Mouse (Mus musculus) spleen, adult 2 months (tissue): ENCODE data around the gene Cdh18. TPM values are rescaled to one million over a fixed set of nuclear protein-coding genes. Genes with fewer than 3 reads are reported as not detected.

Experiments used
- DNase-seq, 2 experiments: peaks; one replicate each; pipeline versions ENCODE4 v3.0.0 to v3.0.0-alpha.2; 2012 to 2021; ENCODE audit warnings: low spot score in 2 of 2, low read depth in 1 of 2
- H3K27ac ChIP-seq: fragments of 200-500 bp; 2 replicates; pipeline ENCODE4 v1.5.1; 2012; ENCODE audit warnings: low read length, inconsistent platforms; ENCODE audit not compliant: insufficient read depth
- H3K27me3 ChIP-seq: fragments of 200-500 bp; 2 replicates; pipeline ENCODE4 v1.6.1; 2012; ENCODE audit warnings: mild to moderate bottlenecking, moderate library complexity, low read length, inconsistent platforms; ENCODE audit not compliant: control insufficient read depth, insufficient read depth
- H3K36me3 ChIP-seq: fragments of 200-500 bp; 2 replicates; pipeline ENCODE4 v1.6.1; 2012; ENCODE audit warnings: mild to moderate bottlenecking, low read length, inconsistent platforms; ENCODE audit not compliant: control insufficient read depth, insufficient read depth
- H3K4me1 ChIP-seq: fragments of 200-500 bp; 2 replicates; pipeline ENCODE4 v1.6.1; 2011; ENCODE audit warnings: inconsistent platforms; ENCODE audit not compliant: control insufficient read depth, insufficient read depth, insufficient read length
- H3K4me3 ChIP-seq: fragments of 200-500 bp; 2 replicates; pipeline ENCODE4 v1.5.1; 2011; ENCODE audit warnings: mild to moderate bottlenecking, inconsistent platforms; ENCODE audit not compliant: insufficient read depth, insufficient read length; ENCODE audit errors: extremely low read depth
- CTCF ChIP-seq: fragments of 200-500 bp; IDR thresholded peaks from 2 replicates; pipeline ENCODE4 v1.5.1; 2011; ENCODE audit warnings: mild to moderate bottlenecking, inconsistent platforms; ENCODE audit not compliant: insufficient read depth, insufficient read length, insufficient replicate concordance; ENCODE audit errors: extremely low read depth
- POLR2A ChIP-seq: fragments of 200-500 bp; IDR thresholded peaks from 2 replicates; pipeline ENCODE4 v1.6.1; 2011; ENCODE audit warnings: low read depth, low read length, inconsistent platforms
- WGBS: fragments of 180-500 bp; shearing (Covaris S2); methylation state at CpG from one replicate; pipeline ENCODE4 v1.1.7; 2018; 5-methylcytosine and 5-hydroxymethylcytosine counted together
- polyA plus RNA-seq: library from polyadenylated mRNA; depleted of rRNA; stranded (reverse); fragments of >200 nt; gene quantifications from 2 replicates; pipeline ENCODE4 v1.2.3, GENCODE M21; 2012

The Cdh18 gene
- polyA plus RNA-seq, 1 experiment, result not detected

GRCm38 (mm10) chr15:23385816-23386215 lies 837.0 kb downstream of the Cdh18 start:
- H3K27me3 ChIP-seq, result no peaks in the 10 kb centered on the region
- no peaks in the 10 kb centered on the region for H3K36me3 ChIP-seq
- WGBS, result 84% methylated on average over 4 of the region's 4 CpGs
- DNase-seq, result no peak
- no peak overlapping the region for H3K27ac ChIP-seq
- no peak for TF ChIP-seq POLR2A
- no peak for TF ChIP-seq CTCF
- H3K4me1 ChIP-seq, result no peaks in the 10 kb centered on the region
- H3K4me3 ChIP-seq, result no peak overlapping the region

GRCm38 (mm10) chr15:23396646-23397045 lies 847.8 kb downstream of the Cdh18 start:
- H3K4me1 ChIP-seq, result no peaks in the 10 kb centered on the region
- DNase-seq, result no peak
- no peak overlapping the region for H3K4me3 ChIP-seq
- TF ChIP-seq POLR2A, result no peak
- H3K36me3 ChIP-seq, result no peaks in the 10 kb centered on the region
- H3K27ac ChIP-seq, result no peak overlapping the region
- H3K27me3 ChIP-seq, result no peaks in the 10 kb centered on the region

DNA sequence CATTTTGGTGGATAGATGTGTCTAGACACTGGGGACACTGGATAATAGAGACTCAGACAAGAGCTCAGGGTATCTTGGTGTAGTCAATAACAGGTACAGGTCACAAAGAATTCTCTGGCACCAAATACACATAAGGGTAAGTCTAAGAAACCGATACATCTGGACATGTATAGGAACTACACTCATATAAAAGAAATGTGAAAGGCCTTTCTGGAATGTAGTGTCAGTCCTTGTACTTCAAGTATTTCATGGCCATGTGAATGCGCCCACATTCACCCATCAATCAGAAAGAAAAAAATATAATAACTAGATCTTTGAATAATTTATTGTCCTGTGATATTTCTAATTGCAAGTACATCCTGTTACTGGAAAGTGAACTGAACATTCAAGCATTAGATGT lies 855.0 kb downstream of the Cdh18 start:
- H3K4me1 ChIP-seq, result no peaks in the 10 kb centered on the region
- no peaks in the 10 kb centered on the region for H3K36me3 ChIP-seq
- 86% methylated on average over 2 of the region's 2 CpGs for WGBS
- H3K27me3 ChIP-seq, result no peaks in the 10 kb centered on the region
- H3K27ac ChIP-seq, result no peak overlapping the region
- no peak for DNase-seq
- H3K4me3 ChIP-seq, result no peak overlapping the region
- TF ChIP-seq CTCF, result no peak

- TF ChIP-seq POLR2A, result no peak
- TF ChIP-seq CTCF, result no peak
- 93% methylated on average over 1 of the region's 1 CpGs for WGBS
- Histone ChIP-seq H3K27ac (no peak overlapping the region), H3K27me3 (no peaks in the 10 kb centered on the region), H3K36me3 (no peaks in the 10 kb centered on the region), H3K4me1 (no peaks in the 10 kb centered on the region), H3K4me3 (no peak overlapping the region)
- no peak for DNase-seq
These were observed 859.4 kb downstream of the Cdh18 start for GRCm38 (mm10) chr15:23408256-23408655.

- Histone ChIP-seq H3K4me1 (no peaks in the 10 kb centered on the region), H3K4me3 (no peak overlapping the region), H3K27me3 (no peaks in the 10 kb centered on the region), H3K27ac (no peak overlapping the region), H3K36me3 (no peaks in the 10 kb centered on the region)
- WGBS, result 79% methylated on average over 5 of the region's 5 CpGs
- TF ChIP-seq POLR2A (no peak), CTCF (no peak)
- DNase-seq, result no peak
These were observed 867.7 kb downstream of the Cdh18 start for GRCm38 (mm10) chr15:23416450-23417080.

- DNase-seq, result no peak
- no peaks in the 10 kb centered on the region for H3K36me3 ChIP-seq
- H3K27ac ChIP-seq, result no peak overlapping the region
- TF ChIP-seq CTCF (no peak), POLR2A (no peak)
- no peaks in the 10 kb centered on the region for H3K4me1 ChIP-seq
- H3K27me3 ChIP-seq, result no peaks in the 10 kb centered on the region
- H3K4me3 ChIP-seq, result no peak overlapping the region
These were observed 869.3 kb downstream of the Cdh18 start for GRCm38 (mm10) chr15:23418158-23418557.

- WGBS, result 72% methylated on average over 3 of the region's 3 CpGs
- H3K27me3 ChIP-seq, result no peaks in the 10 kb centered on the region
- H3K4me3 ChIP-seq, result no peak overlapping the region
- no peaks in the 10 kb centered on the region for H3K4me1 ChIP-seq
- no peaks in the 10 kb centered on the region for H3K36me3 ChIP-seq
- no peak for DNase-seq
- TF ChIP-seq POLR2A (no peak), CTCF (no peak)
- H3K27ac ChIP-seq, result no peak overlapping the region
These were observed 871.2 kb downstream of the Cdh18 start for GRCm38 (mm10) chr15:23420010-23420409.
